Mouse (Mus musculus): ENCODE results near the gene C1qb. TPM values are rescaled to one million over a fixed set of nuclear protein-coding genes. Genes with fewer than 3 reads are reported as not detected.
A peak's percentile ranks its signal among the peaks of the same experiment; 100 is the strongest.

Gene C1qb
- polyA plus RNA-seq, 1 experiment from 2014 or later = 62.8 TPM

DNA sequence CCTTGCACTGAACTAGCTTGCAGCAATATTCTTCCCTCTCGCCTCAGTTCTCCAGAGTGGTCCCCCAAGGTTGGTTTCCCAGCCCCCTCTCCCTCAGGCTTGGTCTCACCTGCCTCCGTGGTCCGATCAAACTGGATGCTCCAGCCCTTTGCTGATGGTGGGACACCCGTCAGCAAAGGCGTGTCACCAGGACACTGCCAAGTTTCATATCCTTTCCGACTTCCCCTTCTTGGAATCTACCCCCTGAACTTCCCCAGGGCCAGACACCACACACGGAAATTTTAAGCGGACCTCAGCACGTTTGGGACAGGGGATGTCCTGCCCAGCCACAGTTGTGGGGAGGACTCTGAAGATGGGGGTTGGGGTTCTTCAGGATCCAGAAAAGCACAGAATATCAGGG is 12.7 kb upstream of the C1qb start, which contains the start of gene C1qa:
Gene C1qa, minus strand, starts transcription at position 167 of the 400 bp plus-strand sequence.
- 71% methylated on average over 9 of the region's 9 CpGs for WGBS
- H3K36me3 ChIP-seq (ENCODE audit: control insufficient read depth, insufficient read depth, low read length) = no peaks in the 10 kb centered on the region
- H3K27ac ChIP-seq (ENCODE audit: low read depth) = no peak within 1 kb of the TSS
- no peak within 1 kb of the TSS for H3K4me2 ChIP-seq (ENCODE audit: low read length)
- H3K27me3 ChIP-seq (replicated peaks; ENCODE audit: control insufficient read depth, insufficient read depth, low read length) = peaks cover 20% of the 10 kb centered on the region
- DNase-seq (ENCODE audit: low spot score) (no peak), ATAC-seq (replicated peaks; ENCODE audit: low FRiP score, low TSS enrichment, low read depth) (no peak)
- peaks cover 6% of the 10 kb centered on the region; the same call in 1 of the 2 replicates for H3K4me1 ChIP-seq (replicated peaks; ENCODE audit: control insufficient read depth, insufficient read depth, low read length)
- H3K9me3 ChIP-seq (ENCODE audit: control insufficient read depth, low read length) = no peaks in the 10 kb centered on the region
- H3K9ac ChIP-seq (ENCODE audit: low read length) = no peak within 1 kb of the TSS
- no peak within 1 kb of the TSS for H3K4me3 ChIP-seq (ENCODE audit: low read depth, low read length)

DNA sequence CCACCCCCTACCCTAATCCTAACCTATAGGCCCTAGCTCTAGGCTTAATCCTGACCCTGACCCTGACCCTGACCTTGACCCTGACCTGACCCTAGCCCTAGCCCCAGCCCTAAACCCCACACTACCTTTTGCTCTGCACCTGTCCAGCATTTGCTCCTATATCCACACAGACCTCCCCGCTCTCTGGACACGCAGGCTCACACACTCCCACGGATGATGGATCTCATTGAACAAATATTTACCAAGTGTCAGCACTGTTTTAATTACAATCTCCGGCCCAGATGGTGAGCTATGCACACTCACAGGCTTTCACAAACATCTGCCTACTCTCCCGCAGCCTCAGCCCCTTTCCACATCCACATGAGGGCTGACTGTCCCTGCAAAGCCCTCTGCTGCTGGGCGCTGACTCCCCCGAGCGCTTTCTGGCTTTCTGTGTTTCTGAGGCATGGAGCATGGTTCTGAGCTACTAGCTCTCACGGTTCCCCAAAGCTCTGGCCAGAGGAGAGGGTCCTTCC is 12.2 kb upstream of the C1qb start:
- DNase-seq (ENCODE audit: low spot score) = no peak
- WGBS = 27% methylated on average over 9 of the region's 9 CpGs
- Histone ChIP-seq H3K4me3 (ENCODE audit: low read depth, low read length) (no peak overlapping the region), H3K36me3 (ENCODE audit: control insufficient read depth, insufficient read depth, low read length) (no peaks in the 10 kb centered on the region), H3K27me3 (replicated peaks; ENCODE audit: control insufficient read depth, insufficient read depth, low read length) (peaks cover 20% of the 10 kb centered on the region), H3K4me2 (ENCODE audit: low read length) (no peak overlapping the region), H3K27ac (ENCODE audit: low read depth) (no peak overlapping the region), H3K9me3 (ENCODE audit: control insufficient read depth, low read length) (no peaks in the 10 kb centered on the region), H3K4me1 (replicated peaks; ENCODE audit: control insufficient read depth, insufficient read depth, low read length) (peaks cover 6% of the 10 kb centered on the region; the same call in 1 of the 2 replicates), H3K9ac (ENCODE audit: low read length) (no peak overlapping the region)
- no peak for ATAC-seq (replicated peaks; ENCODE audit: low FRiP score, low TSS enrichment, low read depth)

DNA sequence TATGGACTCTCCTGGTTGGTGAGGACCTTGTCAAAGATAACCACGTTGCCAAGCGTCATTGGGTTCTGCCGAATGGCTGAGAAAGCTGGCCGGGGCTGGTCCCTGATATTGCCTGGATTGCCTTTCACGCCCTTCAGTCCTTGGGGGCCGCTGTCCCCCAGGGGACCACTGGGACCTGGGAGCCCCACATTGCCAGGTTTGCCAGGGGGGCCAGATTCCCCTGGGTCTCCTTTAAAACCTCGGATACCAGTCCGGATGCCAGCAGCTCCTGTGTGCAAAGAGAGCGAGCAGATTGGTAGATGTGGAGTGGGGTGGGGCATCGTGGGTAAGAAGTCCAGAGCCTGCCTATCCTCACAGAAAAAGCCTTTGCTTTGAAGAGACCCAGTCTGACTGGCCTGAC is 10.5 kb upstream of the C1qb start:
- Histone ChIP-seq H3K36me3 (ENCODE audit: control insufficient read depth, insufficient read depth, low read length) (no peaks in the 10 kb centered on the region), H3K9me3 (ENCODE audit: control insufficient read depth, low read length) (no peaks in the 10 kb centered on the region), H3K4me1 (replicated peaks; ENCODE audit: control insufficient read depth, insufficient read depth, low read length) (peaks cover 6% of the 10 kb centered on the region; the same call in 1 of the 2 replicates), H3K4me3 (ENCODE audit: low read depth, low read length) (no peak overlapping the region), H3K27me3 (replicated peaks; ENCODE audit: control insufficient read depth, insufficient read depth, low read length) (peaks cover 20% of the 10 kb centered on the region), H3K4me2 (ENCODE audit: low read length) (no peak overlapping the region), H3K9ac (ENCODE audit: low read length) (no peak overlapping the region), H3K27ac (ENCODE audit: low read depth) (no peak overlapping the region)
- no peak for DNase-seq (ENCODE audit: low spot score)
- WGBS = 42% methylated on average over 10 of the region's 10 CpGs
- no peak for ATAC-seq (replicated peaks; ENCODE audit: low FRiP score, low TSS enrichment, low read depth)

DNA sequence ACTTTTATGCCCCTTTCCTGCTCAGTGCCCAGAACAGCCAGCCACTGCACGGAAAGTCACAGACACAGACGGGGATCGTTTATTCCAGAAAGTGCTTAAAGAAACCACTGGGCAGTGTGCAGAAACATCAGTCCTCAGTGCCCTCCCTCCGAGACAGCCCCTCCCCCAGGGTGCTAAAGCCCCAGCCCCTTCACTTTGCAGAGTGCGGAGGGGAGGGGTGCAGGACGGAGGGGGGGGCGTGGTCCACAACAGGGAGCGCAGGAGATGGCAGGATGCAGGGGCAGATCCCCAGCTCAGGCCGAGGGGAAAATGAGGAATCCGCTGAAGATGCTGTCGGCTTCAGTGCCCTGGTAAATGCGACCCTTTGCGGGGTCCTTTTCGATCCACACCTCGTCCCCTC is 9.9 kb upstream of the C1qb start:
- Histone ChIP-seq H3K27ac (ENCODE audit: low read depth) (no peak overlapping the region), H3K4me2 (ENCODE audit: low read length) (no peak overlapping the region), H3K9me3 (ENCODE audit: control insufficient read depth, low read length) (no peaks in the 10 kb centered on the region), H3K36me3 (ENCODE audit: control insufficient read depth, insufficient read depth, low read length) (no peaks in the 10 kb centered on the region), H3K4me1 (replicated peaks; ENCODE audit: control insufficient read depth, insufficient read depth, low read length) (peaks cover 6% of the 10 kb centered on the region; the same call in 1 of the 2 replicates), H3K27me3 (replicated peaks; ENCODE audit: control insufficient read depth, insufficient read depth, low read length) (peaks cover 20% of the 10 kb centered on the region), H3K9ac (ENCODE audit: low read length) (no peak overlapping the region), H3K4me3 (ENCODE audit: low read depth, low read length) (no peak overlapping the region)
- WGBS = 9% methylated on average over 13 of the region's 15 CpGs
- no peak for ATAC-seq (replicated peaks; ENCODE audit: low FRiP score, low TSS enrichment, low read depth)
- DNase-seq (ENCODE audit: low spot score) = no peak

DNA sequence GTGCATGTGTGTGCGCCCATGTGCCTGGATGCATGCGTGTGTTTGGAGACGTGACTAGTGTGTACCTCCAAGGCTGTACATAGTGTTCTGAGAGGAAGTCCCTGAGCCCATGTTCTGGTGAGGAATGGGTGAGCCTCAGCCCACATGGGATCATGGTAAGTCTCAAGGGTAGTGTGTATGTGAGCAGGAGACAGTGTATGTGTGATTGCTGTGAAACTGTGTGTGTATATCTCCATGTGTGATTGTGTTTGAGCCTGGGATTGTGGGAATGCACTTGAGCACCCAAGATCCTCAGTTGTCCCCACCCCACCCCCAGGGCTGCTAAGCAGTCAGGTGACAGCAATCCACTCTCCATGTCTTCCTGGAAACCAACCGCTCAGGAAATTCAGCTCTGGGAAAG is 8.8 kb upstream of the C1qb start:
- Histone ChIP-seq H3K9ac (ENCODE audit: low read length) (no peak overlapping the region), H3K36me3 (ENCODE audit: control insufficient read depth, insufficient read depth, low read length) (no peaks in the 10 kb centered on the region), H3K27ac (ENCODE audit: low read depth) (no peak overlapping the region), H3K9me3 (ENCODE audit: control insufficient read depth, low read length) (no peaks in the 10 kb centered on the region), H3K4me3 (ENCODE audit: low read depth, low read length) (no peak overlapping the region), H3K4me2 (ENCODE audit: low read length) (no peak overlapping the region), H3K4me1 (replicated peaks; ENCODE audit: control insufficient read depth, insufficient read depth, low read length) (peaks cover 6% of the 10 kb centered on the region; the same call in 1 of the 2 replicates), H3K27me3 (replicated peaks; ENCODE audit: control insufficient read depth, insufficient read depth, low read length) (peaks cover 20% of the 10 kb centered on the region)
- ATAC-seq (replicated peaks; ENCODE audit: low FRiP score, low TSS enrichment, low read depth) = no peak
- no peak for DNase-seq (ENCODE audit: low spot score)
- WGBS = 70% methylated on average over 4 of the region's 4 CpGs

DNA sequence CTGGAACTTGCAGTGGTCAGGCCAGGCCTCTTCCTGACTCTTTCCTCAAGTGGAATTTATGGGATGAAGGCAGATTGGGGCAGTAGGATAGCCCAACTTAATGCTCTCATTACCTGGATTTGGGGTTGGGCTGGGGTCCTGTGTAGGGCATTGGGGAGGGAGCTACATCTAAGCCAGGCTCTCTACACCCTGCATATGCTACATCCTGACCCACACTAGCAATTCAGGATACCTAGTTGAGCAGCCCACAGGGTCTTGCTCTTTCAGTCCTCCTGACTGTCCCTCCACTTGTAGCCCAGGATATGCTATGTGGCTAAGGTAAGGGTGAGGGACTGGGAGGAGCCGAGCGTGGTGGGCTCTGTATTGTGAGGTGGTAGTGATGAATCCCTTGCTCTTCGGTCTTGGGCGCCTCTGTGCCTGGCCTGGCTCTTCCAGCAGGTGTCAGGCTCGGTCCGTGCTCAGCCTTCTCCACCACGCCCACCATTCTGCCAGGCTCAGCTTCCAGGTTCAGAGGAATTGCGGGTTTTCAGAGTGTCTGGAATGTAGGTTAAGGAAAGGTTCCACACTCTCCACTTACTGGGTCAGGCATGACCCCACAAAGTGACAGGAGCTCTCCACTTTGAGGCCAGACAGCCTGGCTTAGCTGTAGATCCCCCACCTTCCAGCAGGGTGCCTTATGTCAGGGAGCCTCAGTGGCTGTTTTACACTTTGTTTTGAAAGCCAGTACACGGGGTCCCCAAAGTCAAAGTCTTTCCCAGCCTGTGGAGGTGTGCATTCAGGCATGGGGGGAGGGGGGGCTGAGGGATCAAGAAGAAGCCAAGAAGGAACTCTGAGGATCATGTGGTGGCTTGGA is 7.9 kb upstream of the C1qb start:
- Histone ChIP-seq H3K36me3 (ENCODE audit: control insufficient read depth, insufficient read depth, low read length) (no peaks in the 10 kb centered on the region), H3K9me3 (ENCODE audit: control insufficient read depth, low read length) (no peaks in the 10 kb centered on the region), H3K4me1 (replicated peaks; ENCODE audit: control insufficient read depth, insufficient read depth, low read length) (peaks cover 6% of the 10 kb centered on the region; the same call in 1 of the 2 replicates), H3K27me3 (replicated peaks; ENCODE audit: control insufficient read depth, insufficient read depth, low read length) (peaks cover 20% of the 10 kb centered on the region), H3K4me3 (ENCODE audit: low read depth, low read length) (no peak overlapping the region), H3K9ac (ENCODE audit: low read length) (no peak overlapping the region), H3K4me2 (ENCODE audit: low read length) (no peak overlapping the region), H3K27ac (ENCODE audit: low read depth) (no peak overlapping the region)
- DNase-seq (ENCODE audit: low spot score) (peak; percentile 76), ATAC-seq (replicated peaks; ENCODE audit: low FRiP score, low TSS enrichment, low read depth) (peak; percentile 48)
- 6% methylated on average over 9 of the region's 9 CpGs for WGBS

DNA sequence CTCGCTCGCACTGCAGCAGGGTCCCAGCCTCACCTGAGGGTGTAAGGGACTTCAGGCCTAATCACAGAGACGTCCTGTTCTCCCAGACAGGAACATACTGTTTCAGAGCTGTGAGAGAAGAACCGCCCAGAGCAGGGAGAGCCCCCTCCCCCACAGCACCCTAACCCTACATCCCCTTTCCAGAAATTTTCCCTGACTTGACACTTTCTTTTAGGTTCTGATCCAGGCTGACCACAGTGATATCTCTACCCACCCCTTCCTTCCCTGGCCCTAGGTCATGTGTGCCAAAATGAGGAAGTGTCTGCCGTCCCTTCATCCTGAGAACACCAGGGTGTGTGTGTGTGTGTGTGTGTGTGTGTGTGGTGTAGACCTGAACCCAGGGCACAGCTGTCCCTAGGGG is 6.8 kb upstream of the C1qb start, which contains the start of gene C1qc:
Gene C1qc, minus strand, starts transcription at position 255 of the 400 bp plus-strand sequence.
- peaks cover 20% of the 10 kb centered on the region for H3K27me3 ChIP-seq (replicated peaks; ENCODE audit: control insufficient read depth, insufficient read depth, low read length)
- H3K4me2 ChIP-seq (ENCODE audit: low read length) = no peak within 1 kb of the TSS
- H3K4me1 ChIP-seq (replicated peaks; ENCODE audit: control insufficient read depth, insufficient read depth, low read length) = peaks cover 6% of the 10 kb centered on the region; the same call in 1 of the 2 replicates
- ATAC-seq (replicated peaks; ENCODE audit: low FRiP score, low TSS enrichment, low read depth) (no peak), DNase-seq (ENCODE audit: low spot score) (no peak)
- no peak within 1 kb of the TSS for H3K4me3 ChIP-seq (ENCODE audit: low read depth, low read length)
- no peaks in the 10 kb centered on the region for H3K36me3 ChIP-seq (ENCODE audit: control insufficient read depth, insufficient read depth, low read length)
- H3K9me3 ChIP-seq (ENCODE audit: control insufficient read depth, low read length) = no peaks in the 10 kb centered on the region
- no peak within 1 kb of the TSS for H3K27ac ChIP-seq (ENCODE audit: low read depth)
- no peak within 1 kb of the TSS for H3K9ac ChIP-seq (ENCODE audit: low read length)
- 48% methylated on average over 5 of the region's 5 CpGs for WGBS

DNA sequence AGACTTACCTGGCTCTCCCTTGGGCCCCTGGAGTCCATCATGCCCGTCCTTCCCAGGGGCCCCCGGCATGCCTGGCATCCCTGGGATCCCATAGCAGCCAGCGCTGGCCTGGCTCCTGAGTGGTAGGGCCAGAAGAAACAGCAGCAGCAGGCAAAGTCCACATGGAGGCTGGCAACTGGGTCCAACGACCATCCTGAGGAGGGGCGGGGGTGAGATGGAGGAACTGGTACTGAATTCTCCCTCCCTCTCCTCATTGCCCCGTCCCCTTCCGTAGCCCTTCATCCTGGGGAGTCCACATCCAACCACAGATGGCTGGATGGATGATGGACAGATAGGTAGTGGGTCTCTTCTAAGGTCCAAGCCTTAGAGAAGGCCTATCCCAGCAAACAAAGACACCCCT is 6.4 kb upstream of the C1qb start:
- no peak overlapping the region for H3K27ac ChIP-seq (ENCODE audit: low read depth)
- no peaks in the 10 kb centered on the region for H3K36me3 ChIP-seq (ENCODE audit: control insufficient read depth, insufficient read depth, low read length)
- H3K9ac ChIP-seq (ENCODE audit: low read length) = no peak overlapping the region
- peaks cover 6% of the 10 kb centered on the region; the same call in 1 of the 2 replicates for H3K4me1 ChIP-seq (replicated peaks; ENCODE audit: control insufficient read depth, insufficient read depth, low read length)
- no peak for ATAC-seq (replicated peaks; ENCODE audit: low FRiP score, low TSS enrichment, low read depth)
- DNase-seq (ENCODE audit: low spot score) = no peak
- H3K4me3 ChIP-seq (ENCODE audit: low read depth, low read length) = no peak overlapping the region
- peaks cover 20% of the 10 kb centered on the region for H3K27me3 ChIP-seq (replicated peaks; ENCODE audit: control insufficient read depth, insufficient read depth, low read length)
- no peak overlapping the region for H3K4me2 ChIP-seq (ENCODE audit: low read length)
- H3K9me3 ChIP-seq (ENCODE audit: control insufficient read depth, low read length) = no peaks in the 10 kb centered on the region
- 50% methylated on average over 7 of the region's 7 CpGs for WGBS
